Mouse (Mus musculus) kidney, adult 2 months (tissue): Measurements from ENCODE around the gene Rab5b. TPM values are rescaled to one million over a fixed set of nuclear protein-coding genes. Genes with fewer than 3 reads are reported as not detected.
"Not testable (repeated sequence)": the region's sequence is repeated elsewhere in the genome, so short reads cannot be mapped to it uniquely, and the experiment has no call there.

Source experiments
- DNase-seq: peaks from one replicate; pipeline ENCODE4 v3.0.0; 2021
- H3K27ac ChIP-seq: fragments of 200-500 bp; 2 replicates; pipeline ENCODE4 v1.5.1; 2012; ENCODE audit warnings: low read depth, low read length, control low read depth, inconsistent platforms; ENCODE audit not compliant: insufficient read depth
- H3K27me3 ChIP-seq: fragments of 200-500 bp; replicated peaks from 2 replicates; pipeline ENCODE4 v1.6.1; 2012; ENCODE audit warnings: mild to moderate bottlenecking, moderate library complexity, low read length, inconsistent platforms; ENCODE audit not compliant: control insufficient read depth, insufficient read depth
- H3K36me3 ChIP-seq: fragments of 200-500 bp; 2 replicates; pipeline ENCODE4 v1.6.1; 2012; ENCODE audit warnings: mild to moderate bottlenecking, moderate library complexity, low read length, inconsistent platforms; ENCODE audit not compliant: control insufficient read depth, insufficient read depth
- H3K4me1 ChIP-seq: fragments of 200-500 bp; 2 replicates; pipeline ENCODE4 v1.6.1; 2011; ENCODE audit warnings: low read length; ENCODE audit not compliant: control insufficient read depth, insufficient read depth
- H3K4me3 ChIP-seq: fragments of 200-500 bp; 2 replicates; pipeline ENCODE4 v1.5.1; 2011; ENCODE audit warnings: mild to moderate bottlenecking, low read depth, low read length, control low read depth; ENCODE audit not compliant: insufficient read depth
- CTCF ChIP-seq: fragments of 200-500 bp; conservative IDR thresholded peaks from 2 replicates; pipeline ENCODE4 v1.5.1; 2011; ENCODE audit warnings: low read depth, mild to moderate bottlenecking, control low read depth, low read length, moderate library complexity, mixed read lengths; ENCODE audit not compliant: insufficient read depth, insufficient read length
- POLR2A ChIP-seq: fragments of 200-500 bp; IDR thresholded peaks from one replicate; pipeline ENCODE4 v1.6.1; 2011; ENCODE audit warnings: low read depth, low read length, control low read depth
- WGBS: fragments of 180-500 bp; shearing (Covaris S2); methylation state at CpG from one replicate; pipeline ENCODE4 v1.1.7; 2018; 5-methylcytosine and 5-hydroxymethylcytosine counted together
- polyA plus RNA-seq: library from polyadenylated mRNA; depleted of rRNA; stranded (reverse); fragments of >200 nt; gene quantifications from 2 replicates; pipeline ENCODE4 v1.2.3, GENCODE M21; 2012

The Rab5b gene
- polyA plus RNA-seq, 1 experiment, result 111 TPM

DNA sequence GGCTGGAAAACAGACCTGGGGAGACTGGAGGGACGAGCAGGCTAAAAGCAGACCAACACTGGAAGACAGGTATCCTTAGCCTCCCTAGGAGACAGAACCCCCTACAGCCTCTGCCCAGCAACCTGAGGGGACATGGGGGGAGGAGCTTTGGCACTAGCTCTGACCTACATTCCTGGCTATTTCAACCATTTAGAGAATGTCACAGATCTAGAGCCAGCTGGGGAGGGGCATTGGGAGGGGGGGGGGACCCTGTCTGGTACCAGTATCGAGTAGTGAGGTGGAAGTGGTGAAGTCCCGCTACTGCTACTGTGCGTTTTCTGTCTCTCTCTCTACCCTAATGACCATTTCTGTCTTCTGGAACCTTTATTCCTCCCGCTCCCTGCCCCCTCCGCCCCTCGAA is 54.2 kb downstream of the Rab5b start:
- WGBS, result 53% methylated on average over 7 of the region's 7 CpGs

GRCm38 (mm10) chr10:128640891-128641290 is 55.2 kb downstream of the Rab5b start:
- DNase-seq, result no peak
- Histone ChIP-seq H3K4me1 (peaks cover 3% of the 10 kb centered on the region; the same call in 1 of the 2 replicates), H3K36me3 (no peaks in the 10 kb centered on the region), H3K27ac (no peak overlapping the region), H3K27me3 (no peaks in the 10 kb centered on the region), H3K4me3 (no peak overlapping the region)
- TF ChIP-seq CTCF (no peak), POLR2A (no peak)
- WGBS, result 96% methylated on average over 15 of the region's 15 CpGs

More for the DNA sequence above, 54.2 kb downstream of the Rab5b start:
- no peak for TF ChIP-seq CTCF
- H3K27me3 ChIP-seq, result no peaks in the 10 kb centered on the region
- H3K4me1 ChIP-seq, result peaks cover 8% of the 10 kb centered on the region
- H3K27ac ChIP-seq, result no peak overlapping the region
- DNase-seq, result peak; percentile 35
- no peak overlapping the region for H3K4me3 ChIP-seq
- H3K36me3 ChIP-seq, result no peaks in the 10 kb centered on the region

DNA sequence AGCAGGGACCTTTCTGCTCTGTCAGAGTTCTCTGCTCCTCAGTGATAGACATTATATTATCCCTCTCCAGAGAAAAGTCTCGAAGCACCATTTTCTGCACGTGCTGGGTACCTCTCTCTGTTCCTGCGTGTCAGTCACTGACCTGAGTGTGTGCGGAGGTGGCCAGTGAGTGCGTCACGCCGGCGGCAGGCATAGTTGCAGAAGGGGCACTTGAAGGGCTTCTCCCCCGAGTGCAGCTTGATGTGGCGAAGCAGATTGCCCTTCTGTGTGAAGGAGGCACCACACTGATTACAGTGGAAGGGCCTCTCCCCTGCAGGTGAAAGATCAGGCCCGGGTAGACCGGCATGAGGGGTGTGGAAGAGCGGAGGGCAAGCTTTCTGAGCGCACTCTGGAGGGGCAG is 56.1 kb downstream of the Rab5b start:
- 91% methylated on average over 14 of the region's 14 CpGs for WGBS
- H3K4me3 ChIP-seq, result no peak overlapping the region
- no peak overlapping the region for H3K27ac ChIP-seq
- no peak for DNase-seq
- H3K4me1 ChIP-seq, result peaks cover 3% of the 10 kb centered on the region; the same call in 1 of the 2 replicates
- no peaks in the 10 kb centered on the region for H3K27me3 ChIP-seq
- TF ChIP-seq POLR2A (no peak), CTCF (no peak)
- H3K36me3 ChIP-seq, result no peaks in the 10 kb centered on the region

DNA sequence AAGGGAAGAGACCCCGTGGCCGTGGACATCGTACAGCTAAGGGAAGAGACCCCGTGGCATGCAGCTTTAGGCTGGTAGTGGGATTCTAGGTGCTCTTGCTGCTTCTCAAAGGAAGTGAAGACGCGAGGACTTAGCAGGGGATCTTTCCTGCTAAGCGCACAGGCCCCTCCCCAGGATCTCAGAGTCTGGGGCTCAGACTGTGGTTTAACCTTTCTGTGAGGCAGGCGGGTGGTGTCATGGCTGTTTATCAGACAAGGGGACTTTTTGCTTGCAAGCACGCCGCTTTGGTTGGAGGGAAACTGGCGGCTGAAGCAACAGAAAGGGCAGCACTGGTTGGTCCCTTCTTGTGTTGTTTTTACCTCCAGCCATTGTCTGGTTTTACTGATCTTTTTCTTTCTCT is 59.1 kb downstream of the Rab5b start:
- TF ChIP-seq POLR2A (no peak), CTCF (no peak)
- Histone ChIP-seq H3K27ac (no peak overlapping the region), H3K4me3 (no peak overlapping the region), H3K4me1 (peaks cover under 1% of the 10 kb centered on the region; the same call in 1 of the 2 replicates), H3K27me3 (no peaks in the 10 kb centered on the region), H3K36me3 (no peaks in the 10 kb centered on the region)
- no peak for DNase-seq
- WGBS, result 42% methylated on average over 11 of the region's 11 CpGs

- TF ChIP-seq POLR2A (no peak), CTCF (no peak)
- H3K27ac ChIP-seq, result no peak overlapping the region
- no peak overlapping the region for H3K4me3 ChIP-seq
- H3K27me3 ChIP-seq, result no peaks in the 10 kb centered on the region
- no peaks in the 10 kb centered on the region for H3K36me3 ChIP-seq
- DNase-seq, result no peak
- WGBS, result 64% methylated on average over 6 of the region's 6 CpGs
- no peaks in the 10 kb centered on the region for H3K4me1 ChIP-seq
Measured at GRCm38 (mm10) chr10:128636561-128636960, 59.5 kb downstream of the Rab5b start.

DNA sequence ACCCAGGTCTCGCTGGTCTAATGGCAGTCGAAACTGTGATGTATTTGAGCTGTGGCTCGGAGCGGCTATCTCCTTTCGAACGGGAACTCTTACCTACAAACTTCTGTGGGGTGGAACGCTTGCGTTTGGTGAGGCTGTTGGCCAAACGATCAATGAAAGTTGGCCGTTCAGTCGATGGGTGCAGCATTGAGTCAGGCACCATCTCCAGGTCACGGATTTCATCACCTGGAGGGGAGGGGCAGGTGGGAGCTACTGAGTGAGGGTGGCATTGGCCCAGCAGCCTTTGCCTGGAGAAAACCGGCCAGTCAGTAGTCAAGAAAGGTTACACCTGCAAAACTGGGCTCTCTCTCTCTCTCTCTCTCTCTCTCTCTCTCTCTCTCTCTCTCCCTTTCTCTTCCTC is 60.4 kb downstream of the Rab5b start:
- Histone ChIP-seq H3K4me3 (no peak overlapping the region), H3K4me1 (no peaks in the 10 kb centered on the region), H3K27me3 (no peaks in the 10 kb centered on the region), H3K36me3 (no peaks in the 10 kb centered on the region), H3K27ac (no peak overlapping the region)
- no peak for TF ChIP-seq POLR2A
- TF ChIP-seq CTCF, result no peak
- 95% methylated on average over 13 of the region's 13 CpGs for WGBS
- DNase-seq, result no peak

DNA sequence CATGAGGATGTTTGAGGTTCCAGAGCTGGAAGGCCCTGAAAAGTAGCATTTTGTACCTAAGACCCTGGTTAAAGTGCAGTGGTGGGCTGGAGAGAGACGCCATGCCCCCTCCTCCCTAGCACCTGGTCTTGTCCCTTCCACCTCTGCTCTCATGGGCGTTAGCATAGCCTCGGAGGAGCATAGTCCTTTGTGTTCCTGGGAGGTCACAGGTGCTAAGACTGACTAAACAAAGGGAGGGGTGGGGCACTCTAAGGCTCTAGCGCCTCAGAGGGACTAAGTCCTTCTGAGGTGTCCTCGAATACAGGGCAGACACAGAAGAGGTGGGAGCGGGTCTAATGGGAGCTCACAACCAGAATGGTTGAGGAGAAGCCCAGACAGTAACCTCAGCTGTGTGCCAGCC is 64.5 kb downstream of the Rab5b start:
- Histone ChIP-seq H3K4me3 (no peak overlapping the region), H3K27me3 (no peaks in the 10 kb centered on the region), H3K36me3 (no peaks in the 10 kb centered on the region), H3K4me1 (no peaks in the 10 kb centered on the region), H3K27ac (no peak overlapping the region)
- WGBS, result 31% methylated on average over 6 of the region's 6 CpGs
- TF ChIP-seq POLR2A (no peak), CTCF (no peak)
- no peak for DNase-seq

DNA sequence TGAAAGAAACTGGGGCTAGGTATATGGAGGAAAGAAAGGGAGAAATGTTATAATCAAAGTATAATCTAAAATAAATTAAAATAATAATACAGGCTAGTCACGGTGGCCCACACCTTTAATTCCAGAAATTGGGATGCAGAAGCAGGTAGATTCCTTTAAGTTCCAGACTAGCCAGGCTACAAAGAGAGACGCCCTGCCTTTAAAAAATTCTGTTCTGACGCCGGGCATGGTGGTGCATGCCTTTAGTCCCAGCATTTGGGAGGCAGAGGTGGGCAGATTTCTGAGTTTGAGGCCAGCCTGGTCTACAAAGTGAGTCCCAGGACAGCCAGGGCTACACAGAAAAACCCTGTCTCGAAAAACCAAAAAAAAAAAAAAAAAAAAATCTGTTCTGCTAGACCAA is 65.8 kb downstream of the Rab5b start:
- not testable (repeated sequence) for H3K4me3 ChIP-seq, H3K27me3 ChIP-seq, H3K36me3 ChIP-seq, H3K4me1 ChIP-seq, DNase-seq, H3K27ac ChIP-seq
- WGBS, result 81% methylated on average over 5 of the region's 5 CpGs
